Mouse (Mus musculus) adrenal gland, postnatal 0 days (tissue): ENCODE results near the gene Prdm10. TPM values are rescaled to one million over a fixed set of nuclear protein-coding genes. Genes with fewer than 3 reads are reported as not detected.

Experiments used
- polyA plus RNA-seq: library from polyadenylated mRNA; unstranded; fragments of >200 nt; fragmentation: Nextera tagmentation; extraction: Ambion mirVana; gene quantifications from 2 replicates; pipeline ENCODE4 v1.2.1, GENCODE M21; 2015

Gene Prdm10
- polyA plus RNA-seq: 1.4 and 1.5 TPM in 2 replicates

GRCm38 (mm10) chr9:31280366-31281010 lies at the start of gene Prdm10:
Gene Prdm10 (plus strand): TSS chr9:31280538.

GRCm38 (mm10) chr9:31385947-31386354 lies 105.6 kb downstream of the Prdm10 start, which contains the start of gene Nfrkb:
Gene Nfrkb (plus strand): TSS chr9:31386192.

Other genes starting within 250 kb of the Prdm10 start
- 6.6 and 12.0 TPM in 2 replicates for gene Zbtb44, start 249.9 kb upstream of the Prdm10 start, polyA plus RNA-seq
- 1.0 and 2.1 TPM in 2 replicates for gene St14, start 148.7 kb upstream of the Prdm10 start, polyA plus RNA-seq
- 309 and 503 TPM in 2 replicates for gene Aplp2, start 68.7 kb upstream of the Prdm10 start, polyA plus RNA-seq
- 11.4 and 14.9 TPM in 2 replicates for gene Nfrkb, start 105.7 kb downstream of the Prdm10 start, polyA plus RNA-seq
- gene Tmem45b, start 183.9 kb downstream of the Prdm10 start, polyA plus RNA-seq: 0.72 and 1.6 TPM in 2 replicates